Mouse (Mus musculus) common myeloid progenitor, adult 5-6 weeks (primary cell): Measurements from ENCODE around the gene Dynlt1f. TPM values are rescaled to one million over a fixed set of nuclear protein-coding genes. Genes with fewer than 3 reads are reported as not detected.
A peak's percentile ranks its signal among the peaks of the same experiment; 100 is the strongest.
"Not testable (repeated sequence)": the region's sequence is repeated elsewhere in the genome, so short reads cannot be mapped to it uniquely, and the experiment has no call there.

Experiments
- ATAC-seq: replicated peaks from 2 replicates; pipeline ENCODE4 v1.8.0; 2016; ENCODE audit warnings: low read depth, mild to moderate bottlenecking, moderate TSS enrichment, inconsistent platforms; ENCODE audit not compliant: poor library complexity, severe bottlenecking
- total RNA-seq: library from RNA; stranded (forward); fragments of 200-1000, 187-1606 nt; gene quantifications from 2 replicates; pipeline ENCODE4 v1.2.3, GENCODE M21; 2017

Dynlt1f gene
- total RNA-seq: 94.8 and 97.8 TPM in 2 replicates

DNA sequence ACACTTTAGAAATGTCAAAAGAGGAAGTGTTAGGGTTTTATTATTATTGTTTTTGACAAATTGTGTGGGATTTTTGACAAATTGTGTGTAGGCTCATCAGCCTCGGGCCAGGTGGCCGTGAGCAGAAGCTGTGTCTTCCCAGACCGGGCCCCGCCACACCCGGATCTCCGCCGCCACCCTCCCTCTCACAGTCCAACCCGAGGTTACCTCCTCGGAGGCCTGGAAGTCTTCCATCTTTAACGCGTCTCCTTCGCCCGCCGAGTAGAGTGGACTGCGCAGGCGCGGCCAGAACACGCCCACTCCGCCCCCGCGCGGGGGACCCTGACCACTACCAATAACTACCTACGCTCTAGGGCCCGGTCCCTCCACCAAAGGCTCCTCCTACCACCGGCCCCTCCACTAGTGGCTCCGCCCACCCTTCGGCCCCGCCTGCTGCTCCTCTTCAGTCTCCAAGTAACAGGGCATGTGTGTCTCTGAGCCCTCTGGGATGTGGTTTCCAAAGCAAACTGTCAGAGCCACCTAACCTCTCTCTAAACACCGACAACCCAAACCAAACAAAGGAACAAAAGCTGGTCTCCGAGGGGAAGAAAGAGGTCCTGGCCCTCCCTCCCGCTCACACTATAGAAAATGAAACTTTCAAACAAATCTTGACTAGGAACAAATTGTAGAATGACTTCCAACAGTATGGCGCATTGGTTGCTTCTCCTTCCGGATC, at the start of gene Dynlt1f:
Gene Dynlt1f, minus strand, starts transcription at position 334 of the 715 bp plus-strand sequence.
- peak; percentile 91 for ATAC-seq

DNA sequence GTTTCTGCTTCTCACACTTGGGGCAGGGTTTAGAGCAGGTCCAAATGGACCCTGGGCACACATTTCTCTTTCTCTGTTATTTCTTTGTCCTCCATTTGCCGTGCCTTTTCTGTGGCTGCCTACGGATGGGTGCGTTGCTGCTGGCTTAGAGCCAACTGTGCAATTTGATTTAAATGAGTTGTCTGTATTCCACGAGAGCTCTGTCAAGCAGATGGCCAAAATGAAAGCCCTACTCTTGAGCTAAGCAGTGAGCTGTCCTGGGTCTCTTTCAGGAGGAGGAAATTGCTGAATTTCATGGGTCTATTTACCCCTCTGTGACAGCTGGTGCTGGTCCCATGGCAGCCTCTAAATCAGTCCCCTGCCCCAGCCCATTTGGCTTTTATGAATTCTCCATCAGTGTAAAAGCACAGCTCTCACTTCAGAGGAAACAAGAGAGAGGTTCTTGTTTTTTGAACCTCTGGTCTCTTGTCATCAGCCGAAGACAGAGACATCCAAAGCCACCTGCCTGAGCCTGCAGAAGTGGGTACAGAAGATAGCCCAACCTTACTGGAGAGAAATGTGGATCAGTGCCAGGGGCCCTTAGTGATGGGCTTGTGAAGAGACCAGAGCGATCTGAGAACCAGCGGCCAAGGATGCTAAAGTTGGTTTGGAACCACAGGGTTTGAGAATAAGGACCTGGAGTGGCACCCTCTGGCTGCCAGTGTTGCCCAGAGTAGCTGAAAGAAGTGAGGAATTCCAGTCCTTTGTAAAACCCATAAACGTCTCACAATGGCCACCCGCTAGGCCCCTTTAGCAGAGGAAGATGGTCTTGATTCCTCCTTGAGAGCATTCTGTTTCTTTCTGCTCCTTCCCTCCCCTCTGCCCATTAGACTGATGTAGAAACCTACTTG, 47.9 kb upstream of the Dynlt1f start:
- ATAC-seq: not testable (repeated sequence)

DNA sequence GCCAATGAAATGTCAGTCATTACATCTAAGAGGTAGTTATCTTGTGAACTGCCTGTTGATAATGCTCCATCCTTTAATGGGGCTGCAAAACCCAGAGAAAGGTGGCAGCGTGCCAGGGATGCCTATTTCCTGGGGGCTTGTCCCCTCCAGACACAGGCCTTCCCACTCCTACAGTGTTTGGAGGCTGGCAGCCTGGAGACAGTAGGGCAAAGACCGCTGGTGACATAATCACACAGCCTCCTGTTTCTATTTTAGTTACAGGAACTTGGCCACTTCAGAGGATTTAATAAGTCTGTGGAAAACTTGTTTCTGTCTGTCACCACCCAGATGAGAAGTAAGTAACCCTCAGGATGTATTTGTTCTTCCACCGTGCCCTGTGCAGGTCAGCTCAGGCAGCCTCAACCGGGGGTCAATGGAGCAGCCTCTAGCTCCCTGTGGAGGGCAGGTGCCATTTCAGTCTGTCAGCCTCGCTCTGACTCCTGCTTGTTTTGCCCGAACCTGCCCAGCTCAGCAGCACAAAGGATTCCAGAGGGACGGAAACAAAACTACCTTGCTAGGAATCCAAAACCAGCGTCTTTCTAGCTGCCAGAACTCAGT, 47.0 kb upstream of the Dynlt1f start:
- ATAC-seq: not testable (repeated sequence)

DNA sequence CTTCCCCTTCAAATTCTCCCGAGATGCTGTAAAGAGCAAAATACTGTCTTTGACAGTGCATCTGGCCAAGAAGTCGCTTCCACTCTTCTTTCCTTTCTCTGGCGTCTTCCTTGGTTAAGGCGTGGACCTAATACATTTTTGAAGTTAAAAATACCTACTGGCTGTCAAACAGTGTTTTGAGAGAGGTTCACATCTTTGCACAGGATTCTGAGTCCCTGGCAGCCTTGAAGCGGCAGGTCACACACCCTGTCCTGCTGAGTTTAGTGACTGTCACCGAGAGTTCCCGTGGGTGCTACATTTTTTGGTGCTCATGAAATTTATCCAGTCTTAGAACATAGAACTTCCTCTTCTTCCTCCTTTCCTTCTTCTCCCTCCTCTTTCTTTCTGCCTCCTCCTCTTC, 44.4 kb upstream of the Dynlt1f start:
- ATAC-seq: not testable (repeated sequence)

DNA sequence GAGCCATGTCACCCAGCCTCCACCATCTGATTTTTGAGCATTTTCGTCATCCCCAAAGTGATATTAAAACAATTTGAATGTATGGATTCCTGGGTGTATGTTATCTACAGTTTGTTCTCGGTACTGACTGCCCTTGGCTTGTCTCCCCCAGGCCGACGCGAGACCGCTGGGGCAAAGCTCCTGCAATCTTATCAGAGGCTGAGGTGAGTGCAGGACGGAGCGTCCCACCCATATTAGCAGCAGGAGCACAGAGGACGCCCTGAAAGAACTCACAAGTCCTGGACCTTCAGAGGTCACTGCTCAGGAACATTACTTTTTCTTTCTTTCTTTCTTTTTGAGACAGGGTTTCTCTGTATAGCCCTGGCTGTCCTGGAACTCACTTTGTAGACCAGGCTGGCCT, 43.8 kb upstream of the Dynlt1f start:
- ATAC-seq: not testable (repeated sequence)

DNA sequence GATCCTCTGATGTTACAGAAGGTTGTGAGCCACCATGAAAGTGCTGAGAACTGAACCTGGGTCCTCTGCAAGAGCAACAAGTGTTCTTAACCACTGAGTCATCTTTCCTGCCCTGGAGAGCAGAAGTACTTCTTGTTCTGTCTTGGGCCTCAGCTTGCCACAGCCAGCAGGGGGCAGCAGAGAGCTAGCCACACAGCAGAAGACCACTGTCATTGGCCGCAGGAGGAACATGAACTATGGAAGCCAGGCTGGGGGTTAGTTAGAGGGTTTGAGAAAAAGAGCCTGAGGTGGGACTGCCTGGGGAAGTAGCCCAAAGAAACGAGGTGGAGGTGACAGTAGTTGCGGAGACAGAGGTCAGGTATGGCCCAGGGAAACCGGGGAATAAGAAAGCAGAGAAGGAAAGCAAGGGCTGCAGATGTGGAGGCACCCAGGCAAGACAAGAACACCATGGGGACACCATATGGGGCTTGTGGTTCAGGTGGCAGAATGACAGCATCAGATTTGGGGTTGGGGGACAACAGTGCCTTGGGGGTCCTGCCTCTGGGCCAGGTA, 41.6 kb upstream of the Dynlt1f start:
- peak; percentile 93 for ATAC-seq

DNA sequence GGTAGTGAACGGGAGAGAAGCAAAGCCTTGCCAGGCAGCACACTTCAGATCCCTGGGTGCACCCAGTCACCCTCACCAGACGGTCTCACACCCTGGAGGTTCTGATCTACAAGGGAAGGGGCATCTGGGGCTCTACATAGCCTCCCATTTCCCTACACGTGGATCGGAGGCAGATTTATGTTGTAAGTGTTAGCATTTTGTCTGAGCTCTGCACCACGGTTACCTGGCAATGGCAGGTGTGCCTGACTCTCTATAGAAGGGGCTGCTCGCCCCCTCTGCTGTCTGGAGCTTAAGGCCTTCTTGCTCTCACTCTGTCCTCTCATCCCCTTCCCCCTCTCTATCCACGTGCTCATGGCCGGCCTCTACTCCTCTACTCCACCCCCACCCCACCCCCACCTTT, 40.8 kb upstream of the Dynlt1f start:
- ATAC-seq: not testable (repeated sequence)

DNA sequence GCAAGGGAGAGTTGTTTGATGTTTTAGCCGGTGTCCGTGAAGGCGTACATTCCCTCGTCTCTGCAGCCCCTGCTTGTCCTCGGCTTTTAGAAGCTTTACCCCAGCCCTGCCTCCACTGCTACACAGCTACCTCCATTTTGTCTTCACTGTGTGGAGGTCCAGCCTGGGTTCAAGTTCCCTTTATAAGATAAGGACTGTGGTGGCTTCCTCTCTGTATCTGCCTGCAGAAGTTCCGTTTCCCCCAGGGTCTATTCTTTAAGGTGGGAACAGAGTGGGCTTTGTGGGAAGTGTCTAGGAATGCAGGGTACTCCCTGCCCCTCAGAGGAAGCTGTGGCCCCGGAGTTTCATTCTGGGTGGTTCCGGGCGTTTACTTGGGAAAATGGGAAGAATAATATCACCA, 40.0 kb upstream of the Dynlt1f start:
- ATAC-seq: not testable (repeated sequence)

DNA sequence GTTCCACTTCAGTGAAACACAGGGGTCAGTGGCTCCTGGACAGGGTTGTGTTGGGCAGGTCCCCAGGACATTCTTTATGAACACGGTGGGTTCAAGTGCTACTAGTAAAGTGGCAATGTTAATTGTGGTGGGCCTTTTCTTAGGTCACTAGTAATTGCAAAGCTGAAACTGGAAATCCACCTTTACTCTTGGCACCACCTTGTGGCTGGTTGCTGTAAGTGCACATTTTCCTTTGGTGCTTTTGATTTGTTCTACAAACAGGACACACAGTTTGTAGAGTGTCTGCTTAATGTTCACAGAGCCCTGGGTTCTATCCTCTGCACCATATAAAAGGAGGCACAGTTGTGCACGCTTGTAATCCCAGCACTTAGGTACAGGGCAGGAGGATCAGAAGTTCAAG, 35.9 kb upstream of the Dynlt1f start:
- ATAC-seq: peak; percentile 81

DNA sequence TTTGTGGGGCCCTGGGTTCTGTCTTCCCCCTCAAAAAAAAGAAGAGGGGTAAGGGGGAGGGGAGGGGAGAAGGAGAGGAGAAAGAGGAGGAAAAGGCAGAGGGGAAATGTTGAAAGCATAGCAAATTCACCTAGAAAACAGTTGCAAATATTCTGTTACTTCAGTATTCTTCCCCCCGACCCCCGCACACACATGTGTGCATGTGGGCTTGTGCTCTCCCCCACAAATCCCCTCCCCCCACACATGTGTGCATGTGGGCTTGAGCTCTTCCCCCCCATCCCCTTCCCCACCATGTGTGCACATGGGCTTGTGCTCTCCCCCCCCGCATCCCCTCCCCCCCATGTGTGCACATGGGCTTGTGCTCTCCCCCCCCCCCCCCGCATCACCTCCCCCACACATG, 33.6 kb upstream of the Dynlt1f start:
- not testable (repeated sequence) for ATAC-seq

DNA sequence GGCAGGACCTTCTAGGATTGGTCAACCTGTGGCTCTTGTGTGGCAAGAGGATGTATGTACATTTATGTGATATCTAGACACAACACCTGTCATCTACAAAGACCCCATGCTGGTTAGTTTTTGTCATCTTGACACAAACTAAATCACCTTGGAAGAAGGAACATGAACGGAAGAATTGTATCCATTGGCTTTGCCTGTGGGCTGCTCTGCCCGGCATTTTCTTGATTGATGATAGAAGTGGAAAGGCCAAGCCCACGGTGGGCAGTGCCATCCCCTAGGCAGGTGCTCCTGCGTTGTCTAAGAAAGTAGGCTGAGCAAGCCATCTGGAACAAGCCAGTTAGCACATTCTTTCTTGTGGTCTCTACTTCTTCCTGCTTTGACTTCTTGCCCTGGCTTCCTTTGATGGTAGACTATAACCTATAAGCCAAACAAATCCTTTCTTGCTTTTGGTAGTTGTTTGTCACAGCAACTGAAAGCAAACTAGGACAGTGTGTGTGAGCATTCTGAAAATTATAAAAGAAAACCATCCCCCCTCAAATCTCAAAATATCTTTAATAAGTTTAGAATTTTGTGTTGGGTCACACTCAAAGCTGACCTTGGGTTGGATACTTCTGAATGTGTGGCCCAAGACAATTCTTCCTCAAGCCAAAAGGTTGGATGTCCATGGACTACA, 30.7 kb upstream of the Dynlt1f start:
- not testable (repeated sequence) for ATAC-seq

DNA sequence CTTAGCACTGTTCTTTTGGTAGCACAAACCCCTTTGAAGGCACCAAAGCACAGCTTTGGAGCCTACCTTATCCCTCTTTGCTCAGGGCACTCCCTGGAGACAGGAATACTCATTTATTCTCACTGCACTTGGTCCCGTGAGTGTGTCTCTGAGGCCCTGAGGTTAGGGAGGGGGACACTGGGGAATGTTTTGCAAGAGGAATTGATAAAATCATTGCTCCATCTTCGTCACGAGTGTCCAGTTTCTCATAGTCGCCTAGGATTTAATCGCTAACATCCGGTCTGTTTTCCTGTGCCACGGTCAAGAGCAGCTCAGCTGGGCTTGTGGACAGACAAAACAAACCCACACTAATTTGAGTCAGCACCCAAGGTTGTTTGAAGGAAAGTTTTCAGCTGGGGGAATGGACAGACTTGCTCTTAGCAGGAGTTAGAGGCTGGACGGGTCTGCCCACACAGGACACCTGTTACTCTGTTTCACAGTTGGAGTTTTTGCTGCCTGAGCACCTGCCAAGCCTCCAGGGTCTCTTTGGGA, 29.7 kb upstream of the Dynlt1f start:
- ATAC-seq: not testable (repeated sequence)

DNA sequence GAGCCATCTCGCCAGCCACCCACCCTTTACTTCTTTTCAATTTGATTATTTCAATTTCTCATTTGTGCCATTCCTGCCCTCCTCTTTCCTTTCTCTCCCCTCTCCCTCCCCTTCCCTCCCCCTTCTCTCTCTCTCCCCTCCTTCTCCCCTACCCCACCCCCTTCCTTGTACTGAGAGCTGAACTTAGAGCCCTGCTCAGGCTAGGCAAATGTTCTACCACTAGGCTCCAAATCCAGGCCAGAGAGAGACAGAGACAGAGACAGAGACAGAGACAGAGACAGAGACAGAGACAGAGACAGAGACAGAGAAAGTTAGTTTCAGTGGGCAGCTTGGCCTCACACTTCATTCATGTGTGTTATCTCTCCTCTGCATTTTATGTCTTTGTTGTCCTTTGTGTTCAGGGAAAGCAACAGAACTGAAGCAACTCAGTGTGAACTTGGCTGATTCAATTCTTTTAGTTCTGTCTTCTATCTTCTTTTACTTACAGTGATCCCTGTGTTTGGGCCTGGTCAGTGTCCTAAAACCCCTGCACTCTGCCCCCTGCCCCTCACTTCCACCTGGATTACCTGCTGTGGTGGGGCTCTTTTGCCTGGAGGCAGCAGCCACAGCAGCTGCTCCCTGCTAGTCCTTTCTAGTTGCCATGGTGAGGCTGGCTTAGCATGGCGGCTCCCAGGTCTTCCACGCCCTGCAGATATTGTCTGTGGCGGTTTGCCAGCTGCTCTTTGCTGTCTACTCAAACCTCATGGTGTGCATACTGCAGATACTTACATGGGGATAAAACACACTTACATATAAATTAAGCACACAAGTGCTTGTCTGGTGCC, 29.0 kb upstream of the Dynlt1f start:
- ATAC-seq: peak; percentile 81

DNA sequence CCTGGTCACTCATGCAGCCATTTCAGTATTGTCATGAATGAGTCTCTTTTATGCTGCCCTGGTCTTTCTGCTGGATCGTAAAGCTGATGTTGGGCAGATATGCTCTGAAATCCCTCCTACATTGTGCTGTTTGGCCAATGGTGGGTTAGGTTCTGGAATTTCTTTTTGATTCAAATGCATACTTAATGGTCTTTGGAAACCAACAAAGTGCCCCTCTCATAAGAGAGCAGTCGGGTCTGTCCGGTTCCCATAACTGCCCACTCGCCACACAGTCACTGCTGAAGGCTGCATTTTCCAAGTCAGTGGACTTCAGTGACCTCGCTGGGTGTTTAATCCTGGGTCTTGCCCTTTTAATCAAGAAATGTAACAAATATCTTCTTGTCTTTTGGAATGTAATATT, 28.0 kb upstream of the Dynlt1f start:
- not testable (repeated sequence) for ATAC-seq

DNA sequence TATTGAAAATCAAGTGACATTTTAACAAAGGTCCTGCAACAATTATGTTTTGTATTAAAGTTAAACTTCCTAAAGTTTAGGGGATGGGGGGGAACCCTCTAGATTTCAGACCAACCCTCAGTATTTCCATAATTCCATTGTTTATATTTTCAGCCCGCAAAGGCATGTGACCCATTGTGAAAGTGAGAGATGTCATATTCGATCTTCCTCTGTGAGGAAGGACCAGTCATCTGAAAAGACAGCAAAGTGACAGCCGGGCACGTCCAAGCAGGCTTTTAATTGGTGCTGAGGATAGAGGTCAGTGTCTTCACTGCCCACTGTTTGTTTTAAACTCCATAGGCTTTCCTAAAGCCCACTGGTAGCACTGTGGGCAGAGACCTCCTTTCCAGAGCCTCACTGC, 26.0 kb upstream of the Dynlt1f start:
- not testable (repeated sequence) for ATAC-seq

DNA sequence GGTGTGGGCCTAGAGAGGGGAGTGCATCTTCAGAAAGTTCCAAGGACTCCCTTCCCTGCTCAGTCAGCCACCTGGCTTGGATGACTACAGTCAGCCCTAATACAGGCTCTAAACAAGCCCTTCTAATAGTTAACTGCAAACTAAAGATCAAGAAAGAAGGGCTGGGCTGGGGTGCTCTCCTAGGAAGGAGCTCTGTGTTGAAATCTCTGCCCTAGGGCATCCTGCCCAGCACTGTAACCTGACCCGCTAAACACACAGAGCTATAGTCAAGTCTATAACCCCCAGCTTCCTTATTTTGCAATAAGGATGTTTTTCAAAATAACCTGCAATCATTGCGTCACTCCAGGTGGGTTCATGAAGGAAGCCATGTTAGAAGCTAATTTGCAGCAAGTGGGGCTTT, 22.4 kb upstream of the Dynlt1f start:
- peak; percentile 74 for ATAC-seq

DNA sequence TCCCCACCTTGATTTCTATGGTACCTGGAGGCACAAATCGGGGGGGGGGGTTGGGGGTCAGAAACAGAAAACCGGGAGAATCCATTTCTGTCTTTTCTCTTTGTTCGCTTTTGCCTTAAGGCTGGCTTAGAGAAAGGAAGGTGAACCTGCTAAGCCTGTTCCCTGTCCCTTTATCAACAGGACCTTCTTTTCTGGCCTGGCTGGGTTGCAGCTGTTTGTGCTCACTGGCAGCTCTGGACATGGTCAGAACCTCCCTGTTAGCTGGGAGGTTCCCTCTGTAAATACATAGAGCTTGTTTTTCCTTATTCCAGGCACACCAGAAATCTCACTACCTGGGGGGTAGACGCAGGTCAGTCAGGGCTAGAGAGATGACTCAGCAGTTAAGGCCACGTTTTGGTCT, 18.6 kb upstream of the Dynlt1f start:
- not testable (repeated sequence) for ATAC-seq

DNA sequence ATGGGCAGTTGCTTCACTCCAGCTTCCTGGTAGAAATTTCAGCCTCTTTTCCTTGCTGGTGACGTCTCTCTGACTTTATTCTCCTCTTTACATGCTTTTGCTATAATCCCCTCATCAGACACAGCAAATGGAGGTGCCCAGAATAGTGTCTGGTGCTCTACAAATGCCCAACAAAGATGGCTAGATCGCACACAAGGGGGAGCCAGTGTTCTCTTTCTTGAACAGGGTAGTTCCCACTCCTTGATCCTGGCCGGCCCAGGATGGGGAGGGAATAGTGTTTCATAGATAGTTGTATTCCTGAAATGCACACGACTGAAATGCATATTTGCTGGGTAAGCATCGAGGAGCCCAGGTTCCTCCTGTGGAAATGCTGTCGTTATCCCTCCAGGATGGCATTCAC, 12.8 kb upstream of the Dynlt1f start:
- not testable (repeated sequence) for ATAC-seq

DNA sequence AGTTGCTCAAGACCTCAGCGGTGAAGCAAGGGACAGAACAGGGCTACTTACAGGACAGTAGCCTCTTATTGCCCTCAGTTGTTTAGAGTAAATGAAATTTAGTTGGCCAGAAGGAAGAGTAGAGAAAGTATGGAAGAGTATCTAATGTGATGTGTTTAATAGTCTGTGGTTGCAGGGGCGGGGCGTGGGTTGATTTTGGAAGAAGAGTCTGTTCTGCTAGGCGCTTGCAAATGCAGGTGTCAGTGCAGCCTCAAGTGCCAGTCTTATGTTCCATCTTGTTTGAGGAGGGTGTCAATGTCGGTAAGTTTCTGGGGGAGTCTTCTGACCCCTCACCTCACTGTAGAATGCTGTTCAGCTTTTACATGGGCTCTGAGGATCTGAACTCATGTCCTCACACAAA, 9.7 kb upstream of the Dynlt1f start:
- not testable (repeated sequence) for ATAC-seq
